In genomic region chr17:72797867-72798266, GRCm38 (mm10) we compare ENCODE assay signal across 1 mouse cellular context.
TF ChIP-seq lines count a peak whose summit lies in the region.

No protein-coding gene starts in this region.

TF ChIP-seq in CH12.LX, 34 proteins besides CTCF, POLR2A, EP300 and RAD21:
- TF ChIP-seq MAZ (IDR thresholded peaks at IDR 0.05; ENCODE audit: low read depth, low read length) = no peak
- TF ChIP-seq SMC3 (IDR thresholded peaks at IDR 0.05; ENCODE audit: low read depth, low read length) = peak; percentile 62
TF ChIP-seq in CH12.LX: peak in this region for 1.
